29 mouse cellular contexts compared by ENCODE assay signal in the genomic region with DNA sequence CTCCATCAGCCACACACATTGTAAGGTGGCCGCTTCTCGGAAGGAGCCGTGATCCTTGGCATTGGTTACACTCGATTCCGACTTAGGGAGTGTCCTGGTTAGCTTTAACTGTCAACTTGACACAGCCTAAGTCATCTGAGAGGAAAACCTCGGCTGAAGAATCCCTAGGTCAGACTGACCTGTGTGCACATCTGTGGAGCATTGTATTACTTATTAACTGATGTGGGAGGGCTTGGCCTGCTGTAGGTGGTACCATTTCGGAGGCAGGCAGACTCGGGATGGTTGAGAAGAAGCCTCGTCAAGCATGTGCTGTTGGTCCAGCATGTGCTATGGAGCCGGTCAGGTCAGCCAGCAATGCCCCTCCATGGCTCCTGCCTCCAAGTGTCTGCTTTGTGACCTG.
DNase-seq lines count a peak whose midpoint lies in the region; ATAC-seq and TF ChIP-seq lines count a peak whose summit lies in the region.
"Had no signal": no experiment of that assay in that cellular context is flagged by ENCODE, and none has a peak within 500 bp of the region (broad histone marks: within the 10 kb centered on the region; RNA-seq: fewer than 3 reads in every experiment).

No protein-coding gene starts in this region.

- H3K4me2 ChIP-seq in liver, embryonic 12.5 days, result no peak overlapping the region
- no peak overlapping the region for H3K4me2 ChIP-seq in kidney, postnatal 0 days (ENCODE audit: low read length)
- H3K4me2 ChIP-seq in liver, embryonic 13.5 days, result no peak overlapping the region
- H3K4me2 ChIP-seq: heart, embryonic 11.5 days; hindbrain, embryonic 12.5 days; limb, embryonic 12.5 days; liver, embryonic 15.5 days; lung, embryonic 15.5 days; midbrain, embryonic 15.5 days had no signal

- peaks cover 28% of the 10 kb centered on the region for H3K4me1 ChIP-seq in liver, embryonic 12.5 days
- H3K4me1 ChIP-seq in kidney, postnatal 0 days (replicated peaks; ENCODE audit: insufficient read depth, low read length), result peaks cover 13% of the 10 kb centered on the region; the same call in 1 of the 2 replicates
- H3K4me1 ChIP-seq in liver, embryonic 13.5 days (replicated peaks), result peaks cover 34% of the 10 kb centered on the region
- H3K4me1 ChIP-seq: hindbrain, embryonic 12.5 days; midbrain, embryonic 15.5 days had no signal

- no peak overlapping the region for H3K9ac ChIP-seq in liver, embryonic 12.5 days
- no peak overlapping the region for H3K9ac ChIP-seq in kidney, postnatal 0 days (ENCODE audit: low read depth, low read length)
- no peak overlapping the region for H3K9ac ChIP-seq in liver, embryonic 13.5 days
- H3K9ac ChIP-seq: hindbrain, embryonic 12.5 days; limb, embryonic 12.5 days; liver, embryonic 15.5 days; lung, embryonic 15.5 days; midbrain, embryonic 15.5 days had no signal

- no peak overlapping the region for H3K4me3 ChIP-seq in liver, embryonic 12.5 days
- H3K4me3 ChIP-seq in kidney, postnatal 0 days (replicated peaks; ENCODE audit: low read depth, low read length), result no peak overlapping the region
- no peak overlapping the region for H3K4me3 ChIP-seq in liver, embryonic 13.5 days (replicated peaks)
- H3K4me3 ChIP-seq: erythroblast, embryonic 14.5 days; hindbrain, embryonic 12.5 days; left cerebral cortex, adult 2 months; limb, embryonic 12.5 days; liver, embryonic 15.5 days; lung, embryonic 15.5 days; midbrain, embryonic 10.5 days; midbrain, embryonic 15.5 days had no signal

- WGBS in liver, embryonic 12.5 days (ENCODE audit: insufficient replicate concordance), result 73% methylated on average over 10 of the region's 10 CpGs
- WGBS in kidney, postnatal 0 days, result 33% methylated on average over 10 of the region's 10 CpGs
- 68% methylated on average over 10 of the region's 10 CpGs for WGBS in liver, embryonic 13.5 days (ENCODE audit: insufficient replicate concordance)

- no peak for TF ChIP-seq CTCF in kidney, postnatal 0 days (IDR thresholded peaks at IDR 0.05; ENCODE audit: low read depth)

- H3K9me3 ChIP-seq in liver, embryonic 12.5 days (replicated peaks), result no peaks in the 10 kb centered on the region
- H3K9me3 ChIP-seq in kidney, postnatal 0 days (replicated peaks; ENCODE audit: low read length), result no peaks in the 10 kb centered on the region
- H3K9me3 ChIP-seq in liver, embryonic 13.5 days (replicated peaks), result no peaks in the 10 kb centered on the region
- H3K9me3 ChIP-seq: hindbrain, embryonic 12.5 days; limb, embryonic 12.5 days; liver, embryonic 15.5 days; lung, embryonic 15.5 days; midbrain, embryonic 10.5 days; midbrain, embryonic 15.5 days had no signal

- H3K36me3 ChIP-seq in liver, embryonic 12.5 days, result no peaks in the 10 kb centered on the region
- H3K36me3 ChIP-seq in kidney, postnatal 0 days (ENCODE audit: insufficient read depth, low read length), result no peaks in the 10 kb centered on the region
- no peaks in the 10 kb centered on the region for H3K36me3 ChIP-seq in liver, embryonic 13.5 days
- H3K36me3 ChIP-seq: hindbrain, embryonic 12.5 days; limb, embryonic 12.5 days; liver, embryonic 15.5 days; lung, embryonic 15.5 days; midbrain, embryonic 10.5 days; midbrain, embryonic 15.5 days had no signal

- no peak for DNase-seq in liver
- DNase-seq in kidney, postnatal 0 days (ENCODE audit: low spot score), result peak; percentile 42
- no peak for DNase-seq in liver, embryonic 13.5 days
- DNase-seq in cerebellum, postnatal 25 days, result no peak
- no peak for DNase-seq in layer of hippocampus, postnatal 25 days (ENCODE audit: extremely low spot score in 1 of 2, low spot score in 1 of 2)
- DNase-seq: adrenal gland, postnatal 14 days; cerebellum, adult 11-12 months; cerebellum, adult 9-11 months; gastrocnemius, postnatal 14 days; heart, adult 11 months; heart, postnatal 36 days; right cerebral cortex, postnatal 4 days; thymus, adult 18-20 months; thymus, postnatal 25 days had no signal

- H3K27me3 ChIP-seq in liver, embryonic 12.5 days (replicated peaks), result no peaks in the 10 kb centered on the region
- H3K27me3 ChIP-seq in kidney, postnatal 0 days (ENCODE audit: insufficient read depth, low read length), result no peaks in the 10 kb centered on the region
- H3K27me3 ChIP-seq in liver, embryonic 13.5 days, result no peaks in the 10 kb centered on the region
- H3K27me3 ChIP-seq: hindbrain, embryonic 12.5 days; limb, embryonic 12.5 days; liver, embryonic 15.5 days; lung, embryonic 15.5 days; midbrain, embryonic 15.5 days had no signal

- peak; percentile 27; the same call in 1 of the 2 replicates for ATAC-seq in liver, embryonic 12.5 days
- ATAC-seq in kidney, postnatal 0 days (replicated peaks; ENCODE audit: low FRiP score, low read depth), result no peak
- ATAC-seq in liver, embryonic 13.5 days (ENCODE audit: low read depth), result 0 out of 2 replicates have a peak, but pooled peaks have one; percentile 33
- no peak for ATAC-seq in granulocyte monocyte progenitor cell, adult 5-6 weeks (replicated peaks; ENCODE audit: poor library complexity, severe bottlenecking)
- ATAC-seq: forebrain, embryonic 16.5 days; hindbrain, postnatal 0 days; intestine, embryonic 16.5 days; midbrain, embryonic 15.5 days had no signal

- no peak overlapping the region for H3K27ac ChIP-seq in liver, embryonic 12.5 days
- H3K27ac ChIP-seq in kidney, postnatal 0 days, result no peak overlapping the region
- no peak overlapping the region for H3K27ac ChIP-seq in liver, embryonic 13.5 days
- H3K27ac ChIP-seq: hindbrain, embryonic 12.5 days; hindbrain, postnatal 0 days; left cerebral cortex, adult 2 months; limb, embryonic 12.5 days; liver, embryonic 15.5 days; lung, embryonic 15.5 days; midbrain, embryonic 10.5 days; midbrain, embryonic 15.5 days; stomach, postnatal 0 days had no signal

Comparison
In these comparisons a context has a peak if more than half of its experiments do, and no peak if none do; other contexts are left out.
1. ATAC-seq: peak in liver, embryonic 12.5 days (single experiment) and liver, embryonic 13.5 days (single experiment); none in kidney, postnatal 0 days (single experiment) and granulocyte monocyte progenitor cell, adult 5-6 weeks (single experiment).